Mouse (Mus musculus): ENCODE measurements around the gene Washc4.
A peak's percentile ranks its signal among the peaks of the same experiment; 100 is the strongest.
"Not testable (repeated sequence)": the region's sequence is repeated elsewhere in the genome, so short reads cannot be mapped to it uniquely, and the experiment has no call there.

The Washc4 gene

GRCm38 (mm10) chr10:83543439-83544102, at the start of gene Washc4:
Washc4 (plus strand) TSS chr10:83543752.
- peak; percentile 90 for DNase-seq (ENCODE audit: low read depth)

DNA sequence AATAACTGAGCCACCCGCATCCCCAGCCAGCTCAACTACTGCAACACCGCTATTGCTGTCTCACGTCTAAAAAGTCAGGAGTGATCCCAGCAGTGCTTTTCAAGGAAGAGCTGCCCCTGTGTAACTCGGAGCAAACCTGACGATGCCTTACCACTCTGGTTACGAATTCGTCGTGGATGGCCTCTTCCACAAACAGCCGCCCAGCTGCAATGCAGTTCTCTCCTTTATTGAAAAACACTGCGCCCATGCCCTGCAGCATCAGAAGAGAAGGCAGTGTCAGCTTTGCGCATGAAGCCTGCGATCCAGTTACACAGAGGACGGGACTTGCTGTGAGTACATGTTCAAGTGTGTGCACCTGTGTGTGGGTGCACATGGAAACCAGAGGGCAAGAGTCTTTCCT, 46.2 kb upstream of the Washc4 start:
- no peak for DNase-seq (ENCODE audit: low read depth)

DNA sequence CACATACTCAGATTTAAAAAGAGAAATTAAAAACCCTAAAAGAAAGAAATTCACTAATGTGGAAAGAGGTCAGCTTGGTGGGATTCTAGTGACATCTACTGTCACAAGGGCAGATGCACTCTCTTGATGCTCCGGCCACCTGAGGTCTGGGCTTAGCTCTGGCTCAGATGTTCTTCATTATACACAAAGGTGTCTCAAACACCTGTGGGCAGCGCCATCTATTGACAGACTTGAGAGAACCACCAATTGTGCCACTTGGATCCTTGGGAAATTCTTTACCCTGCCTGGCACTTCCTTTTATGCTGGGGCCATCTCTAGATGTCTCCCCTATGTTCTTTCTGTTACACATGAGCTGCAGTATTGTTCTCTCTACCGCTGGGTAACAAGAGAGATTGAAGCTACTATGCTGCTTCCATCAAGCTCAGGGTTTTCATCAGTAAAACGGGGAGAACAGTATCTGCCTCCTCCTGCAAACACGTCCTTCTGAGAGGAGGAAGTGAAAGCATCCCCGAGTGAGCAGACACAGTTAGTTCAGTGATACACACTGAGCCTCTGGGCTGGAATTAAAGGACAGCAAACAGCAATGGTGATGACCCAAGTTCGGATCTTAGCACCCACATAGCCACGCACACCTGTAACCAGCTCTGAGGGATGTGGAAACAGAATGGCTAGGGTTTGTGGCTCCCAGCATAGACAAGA, 34.4 kb upstream of the Washc4 start:
- peak; percentile 57 for DNase-seq (ENCODE audit: low read depth)

- no peak for DNase-seq (ENCODE audit: low read depth)
Observed at GRCm38 (mm10) chr10:83511304-83511703, 32.2 kb upstream of the Washc4 start.

- DNase-seq (ENCODE audit: low read depth), result no peak
Observed at GRCm38 (mm10) chr10:83513736-83514135, 29.8 kb upstream of the Washc4 start.

- DNase-seq (ENCODE audit: low read depth), result peak; percentile 32
Observed at GRCm38 (mm10) chr10:83520990-83521389, 22.6 kb upstream of the Washc4 start.

GRCm38 (mm10) chr10:83524238-83524637, 19.3 kb upstream of the Washc4 start:
- not testable (repeated sequence) for DNase-seq (ENCODE audit: low read depth)

DNA sequence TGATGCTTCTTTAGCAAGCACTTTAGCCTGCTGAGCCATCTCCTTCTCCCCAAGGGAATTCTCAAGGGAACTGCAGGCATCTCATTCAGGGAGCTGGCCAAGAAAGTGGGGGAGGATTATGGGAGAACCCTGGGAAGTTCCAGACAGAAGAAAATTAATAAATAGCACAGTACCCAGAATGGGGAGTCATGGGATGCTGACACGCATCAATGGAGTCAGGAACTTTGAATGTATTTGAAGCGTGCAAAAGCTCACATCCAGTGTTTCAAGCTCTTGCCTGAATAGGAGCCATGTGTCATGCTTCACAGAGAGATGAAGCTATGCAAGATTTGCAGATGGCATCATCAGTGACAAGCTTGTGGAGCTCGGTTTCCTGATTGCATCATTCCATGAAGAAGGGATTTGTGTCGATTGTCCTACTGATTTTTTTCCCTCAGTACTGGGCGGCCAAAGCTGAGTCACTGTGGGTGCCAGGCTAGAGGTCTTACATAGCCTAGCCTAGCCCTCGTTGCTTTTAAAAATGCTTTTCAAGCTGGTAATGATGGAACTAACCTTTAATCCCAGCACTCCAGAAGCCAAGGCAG, 13.1 kb upstream of the Washc4 start:
- no peak for DNase-seq (ENCODE audit: low read depth)

- peak; percentile 14 for DNase-seq (ENCODE audit: low read depth)
Observed at GRCm38 (mm10) chr10:83533258-83533909, 10.2 kb upstream of the Washc4 start.

GRCm38 (mm10) chr10:83533910-83534283, 9.7 kb upstream of the Washc4 start, which contains the start of gene Aldh1l2:
Aldh1l2 (minus strand) TSS chr10:83534140.
- DNase-seq (ENCODE audit: low read depth), result peak; percentile 69

DNA sequence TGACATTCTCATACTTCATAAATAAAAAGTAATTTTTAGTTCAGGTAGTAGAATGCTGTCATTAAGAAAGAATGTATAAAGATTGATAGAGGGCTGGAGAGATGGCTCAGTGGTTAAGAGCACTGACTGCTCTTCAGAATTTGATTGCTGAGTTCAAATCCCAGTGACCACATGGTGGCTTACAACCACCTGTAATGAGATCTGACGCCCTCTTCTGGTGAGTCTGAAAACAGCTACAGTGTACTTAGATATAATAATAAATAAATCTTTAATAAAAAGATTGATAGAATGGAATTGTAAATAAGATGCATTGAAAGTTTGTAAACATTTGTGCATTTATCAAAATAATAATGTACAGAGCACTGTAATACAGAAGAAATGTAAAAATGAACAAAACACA, 7.1 kb upstream of the Washc4 start:
- DNase-seq (ENCODE audit: low read depth), result peak; percentile 25

- DNase-seq (ENCODE audit: low read depth), result no peak
Observed at GRCm38 (mm10) chr10:83539311-83539980, 4.1 kb upstream of the Washc4 start.

GRCm38 (mm10) chr10:83540092-83540491, 3.5 kb upstream of the Washc4 start:
- no peak for DNase-seq (ENCODE audit: low read depth)

- no peak for DNase-seq (ENCODE audit: low read depth)
Observed at GRCm38 (mm10) chr10:83542241-83542640, 1.3 kb upstream of the Washc4 start.

DNA sequence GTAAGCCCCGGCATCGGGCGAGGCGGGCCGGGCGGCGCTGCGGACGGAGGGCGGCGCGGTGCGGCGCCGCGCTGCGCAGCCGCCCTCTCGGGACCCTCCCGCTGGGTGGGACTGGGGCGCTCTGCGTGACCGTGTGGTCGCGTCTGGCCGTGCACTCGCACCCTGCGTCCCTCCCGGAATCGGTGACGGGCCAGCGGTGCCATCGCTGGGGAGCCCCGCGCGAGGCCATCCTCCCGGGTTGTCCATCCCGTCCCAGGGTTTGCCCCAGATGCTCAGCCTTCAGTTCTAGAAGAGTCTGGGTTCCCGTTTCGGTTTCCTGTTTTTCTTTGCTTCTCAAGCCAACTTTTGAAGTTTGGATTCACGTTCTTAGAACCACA, 539 bp downstream of the Washc4 start:
- peak; percentile 71 for DNase-seq (ENCODE audit: low read depth)

GRCm38 (mm10) chr10:83545341-83545740, 1.8 kb downstream of the Washc4 start:
- DNase-seq (ENCODE audit: low read depth), result peak; percentile 29

GRCm38 (mm10) chr10:83563005-83563404, 19.5 kb downstream of the Washc4 start:
- DNase-seq (ENCODE audit: low read depth), result no peak

GRCm38 (mm10) chr10:83565449-83566441, 22.2 kb downstream of the Washc4 start:
- DNase-seq (ENCODE audit: low read depth), result peak; percentile 8

GRCm38 (mm10) chr10:83590801-83591200, 47.2 kb downstream of the Washc4 start:
- DNase-seq (ENCODE audit: low read depth), result peak; percentile 9

- DNase-seq (ENCODE audit: low read depth), result no peak
Observed at GRCm38 (mm10) chr10:83592616-83593015, 49.1 kb downstream of the Washc4 start.

- no peak for DNase-seq (ENCODE audit: low read depth)
Observed at GRCm38 (mm10) chr10:83594526-83594925, 51.0 kb downstream of the Washc4 start.
